Mouse (Mus musculus) retina, postnatal 7 days (tissue): ENCODE data around the gene Snrpa1.

Experiments
- DNase-seq: peaks from one replicate; pipeline ENCODE4 v3.0.0-alpha.2; 2012; ENCODE audit warnings: low read depth, low spot score

Snrpa1 gene

DNA sequence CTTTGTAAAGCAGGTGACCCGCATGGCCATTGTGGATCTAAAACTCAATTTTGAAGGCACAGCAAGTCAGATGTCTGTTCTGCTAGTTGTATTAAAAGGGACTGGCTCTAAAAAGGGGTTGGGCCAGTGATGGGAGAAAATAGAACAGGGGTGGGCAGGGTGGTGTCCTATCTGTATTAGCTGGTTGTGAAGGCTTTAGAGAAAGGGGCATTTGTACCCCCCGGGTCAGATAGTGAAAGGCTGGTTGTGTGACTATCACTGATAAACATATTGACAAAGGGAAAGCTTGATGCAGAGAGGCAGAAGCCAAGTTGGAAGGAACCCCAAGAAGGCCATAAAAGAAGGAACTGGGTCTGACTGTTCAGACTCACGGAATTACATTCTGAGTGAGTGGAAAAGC is 54.8 kb downstream of the Snrpa1 start:
- DNase-seq: no peak

DNA sequence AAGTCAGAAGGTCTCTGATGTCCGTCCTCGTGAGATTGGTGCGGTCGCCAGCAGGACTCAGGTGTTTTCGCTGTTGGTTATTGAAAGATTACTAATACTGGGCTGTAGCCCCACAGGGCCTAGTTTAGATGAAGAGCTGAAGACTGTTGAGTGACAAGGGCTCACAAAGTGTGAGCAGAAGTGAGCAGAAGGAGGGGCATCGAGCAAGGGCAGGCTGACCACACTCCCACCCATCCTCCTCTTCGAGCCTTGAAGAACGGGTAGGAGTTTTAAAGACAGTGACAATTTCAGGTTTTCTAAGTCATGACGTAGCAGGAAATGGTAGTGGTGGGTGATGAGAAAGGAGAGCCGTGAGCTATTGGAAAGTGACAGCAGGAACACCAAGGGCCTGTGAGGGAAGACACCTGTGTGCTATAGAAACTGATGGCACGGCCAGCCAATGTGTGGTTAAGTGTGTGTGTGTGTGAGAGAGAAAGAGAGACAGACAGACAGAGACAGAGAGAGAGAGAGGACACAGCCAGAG is 57.1 kb downstream of the Snrpa1 start:
- DNase-seq: no peak

GRCm38 (mm10) chr7:66116906-66117482 is 58.2 kb downstream of the Snrpa1 start:
- DNase-seq: no peak

- no peak for DNase-seq
Observed at GRCm38 (mm10) chr7:66118046-66118445, 59.2 kb downstream of the Snrpa1 start.

- DNase-seq: no peak
Observed at GRCm38 (mm10) chr7:66118796-66119195, 60.0 kb downstream of the Snrpa1 start.

GRCm38 (mm10) chr7:66120139-66120538 is 61.3 kb downstream of the Snrpa1 start:
- no peak for DNase-seq

GRCm38 (mm10) chr7:66120702-66121396 is 62.0 kb downstream of the Snrpa1 start:
- DNase-seq: no peak
